Mouse (Mus musculus) ES-Bruce4 (cell line): Measurements from ENCODE around the gene Pgm3. TPM values are rescaled to one million over a fixed set of nuclear protein-coding genes. Genes with fewer than 3 reads are reported as not detected.

Experiments used
- H3K27ac ChIP-seq: 2 replicates; pipeline ENCODE4 v1.5.1; 2012; ENCODE audit warnings: low read length, inconsistent platforms; ENCODE audit not compliant: insufficient read depth
- H3K27me3 ChIP-seq: 2 replicates; pipeline ENCODE4 v1.6.1; 2012; ENCODE audit warnings: mild to moderate bottlenecking, low read length, inconsistent platforms; ENCODE audit not compliant: control insufficient read depth, poor library complexity, insufficient read depth, severe bottlenecking
- H3K36me3 ChIP-seq: 2 replicates; pipeline ENCODE4 v1.6.1; 2012; ENCODE audit warnings: inconsistent platforms, mild to moderate bottlenecking, low read length, moderate library complexity; ENCODE audit not compliant: control insufficient read depth, poor library complexity, insufficient read depth, severe bottlenecking
- H3K4me1 ChIP-seq: one replicate; pipeline ENCODE4 v1.8.1; 2011; ENCODE audit warnings: low read length; ENCODE audit not compliant: control insufficient read depth, insufficient read depth
- H3K4me3 ChIP-seq: 2 replicates; pipeline ENCODE4 v1.5.1; 2011; ENCODE audit warnings: low read depth, mild to moderate bottlenecking, low read length
- H3K9ac ChIP-seq: 2 replicates; pipeline ENCODE4 v1.6.1; 2012; ENCODE audit warnings: low read depth, mild to moderate bottlenecking, inconsistent platforms; ENCODE audit not compliant: poor library complexity, severe bottlenecking
- H3K9me3 ChIP-seq: replicated peaks from 2 replicates; pipeline ENCODE4 v1.6.1; 2012; ENCODE audit warnings: mild to moderate bottlenecking, low read length, inconsistent platforms; ENCODE audit not compliant: control insufficient read depth, poor library complexity, insufficient read depth, severe bottlenecking
- CTCF ChIP-seq: IDR thresholded peaks from one replicate; pipeline ENCODE4 v1.8.1; 2011; ENCODE audit warnings: low read depth, low read length
- EP300 ChIP-seq: IDR thresholded peaks from 2 replicates; pipeline ENCODE4 v1.6.1; 2011; ENCODE audit warnings: low read depth, low read length; ENCODE audit not compliant: insufficient read depth
- POLR2A ChIP-seq: IDR thresholded peaks from one replicate; pipeline ENCODE4 v1.8.1; 2011; ENCODE audit warnings: low read length; ENCODE audit not compliant: insufficient read depth
- polyA plus RNA-seq: library from polyadenylated mRNA; stranded (reverse); fragments of >200 nt; gene quantifications from 2 replicates; pipeline ENCODE4 v1.2.4, GENCODE M21; 2011; ENCODE audit warnings: low read depth; ENCODE audit not compliant: missing spikeins, insufficient read depth, insufficient read length

Gene Pgm3
- polyA plus RNA-seq, 1 experiment = 34.3 TPM

DNA sequence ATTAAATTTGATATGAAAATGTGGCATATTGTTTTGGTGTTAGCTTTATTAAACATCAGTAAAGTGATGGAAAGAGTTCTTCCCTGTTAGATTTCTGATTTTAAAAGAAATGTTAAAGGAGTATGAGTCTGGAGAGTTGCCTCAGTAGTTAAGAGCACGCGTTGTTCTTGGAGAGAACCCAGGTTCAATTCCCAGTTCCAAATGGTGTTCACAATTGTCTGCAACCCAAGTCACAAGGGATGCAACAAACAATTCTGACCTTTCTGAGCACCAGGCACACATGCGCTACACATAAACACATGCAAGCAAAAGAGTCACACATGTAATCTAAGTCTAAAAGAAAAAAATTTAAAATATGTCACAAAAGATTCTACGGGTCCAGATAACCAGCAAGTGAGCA lies 56.8 kb downstream of the Pgm3 start:
- H3K27ac ChIP-seq = no peak overlapping the region
- no peaks in the 10 kb centered on the region for H3K9me3 ChIP-seq
- H3K27me3 ChIP-seq = no peaks in the 10 kb centered on the region
- H3K4me3 ChIP-seq = no peak overlapping the region
- H3K36me3 ChIP-seq = no peaks in the 10 kb centered on the region; the same call in 1 of the 2 replicates
- no peak overlapping the region for H3K9ac ChIP-seq
- TF ChIP-seq POLR2A (no peak), CTCF (no peak), EP300 (no peak)
- H3K4me1 ChIP-seq = no peaks in the 10 kb centered on the region

DNA sequence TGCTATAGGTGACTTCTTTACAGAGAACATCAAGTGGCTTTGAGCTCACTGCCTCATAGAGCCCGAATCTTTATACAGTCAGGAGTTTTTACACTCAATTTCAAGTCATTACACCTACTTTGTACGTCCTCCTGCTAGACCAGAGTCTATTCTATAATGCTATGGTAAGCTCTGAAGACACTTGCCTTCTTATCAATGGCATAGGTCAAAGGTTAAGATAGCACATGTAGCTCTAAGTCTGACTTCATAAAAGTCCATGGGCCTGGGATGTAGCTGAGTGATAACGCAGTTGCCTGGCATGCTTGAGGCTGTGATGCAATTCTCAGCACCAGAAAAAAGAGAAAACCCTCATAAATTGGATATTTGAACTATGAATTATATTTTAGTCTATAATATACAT lies 57.3 kb downstream of the Pgm3 start:
- H3K9ac ChIP-seq = no peak overlapping the region
- no peak for TF ChIP-seq POLR2A
- no peak overlapping the region for H3K4me3 ChIP-seq
- no peaks in the 10 kb centered on the region for H3K4me1 ChIP-seq
- H3K27ac ChIP-seq = no peak overlapping the region
- no peaks in the 10 kb centered on the region for H3K9me3 ChIP-seq
- no peaks in the 10 kb centered on the region; the same call in 1 of the 2 replicates for H3K36me3 ChIP-seq
- no peaks in the 10 kb centered on the region for H3K27me3 ChIP-seq

DNA sequence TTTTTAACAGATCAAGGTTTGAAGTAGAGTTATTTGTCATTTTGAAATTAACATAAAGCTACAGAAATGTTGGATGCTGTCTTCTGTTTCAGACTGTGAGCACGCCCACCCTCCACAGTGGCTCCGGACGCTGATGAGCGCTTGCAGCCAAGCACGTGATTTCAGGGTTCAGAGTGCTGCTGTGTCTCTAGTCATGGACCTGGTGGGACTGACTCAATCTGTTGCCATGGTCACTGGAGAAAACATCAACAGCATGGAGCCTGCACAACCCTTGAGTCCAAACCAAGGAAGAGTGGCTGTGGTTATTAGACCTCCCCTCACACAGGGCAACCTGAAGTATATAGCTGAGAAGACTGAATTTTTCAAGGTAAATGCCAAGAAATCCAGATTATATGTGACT lies 57.9 kb downstream of the Pgm3 start:
- Histone ChIP-seq H3K36me3 (no peaks in the 10 kb centered on the region; the same call in 1 of the 2 replicates), H3K4me1 (no peaks in the 10 kb centered on the region), H3K9ac (no peak overlapping the region), H3K4me3 (no peak overlapping the region), H3K27ac (no peak overlapping the region), H3K27me3 (no peaks in the 10 kb centered on the region), H3K9me3 (no peaks in the 10 kb centered on the region)
- no peak for TF ChIP-seq POLR2A
- TF ChIP-seq EP300 = no peak
- TF ChIP-seq CTCF = no peak

DNA sequence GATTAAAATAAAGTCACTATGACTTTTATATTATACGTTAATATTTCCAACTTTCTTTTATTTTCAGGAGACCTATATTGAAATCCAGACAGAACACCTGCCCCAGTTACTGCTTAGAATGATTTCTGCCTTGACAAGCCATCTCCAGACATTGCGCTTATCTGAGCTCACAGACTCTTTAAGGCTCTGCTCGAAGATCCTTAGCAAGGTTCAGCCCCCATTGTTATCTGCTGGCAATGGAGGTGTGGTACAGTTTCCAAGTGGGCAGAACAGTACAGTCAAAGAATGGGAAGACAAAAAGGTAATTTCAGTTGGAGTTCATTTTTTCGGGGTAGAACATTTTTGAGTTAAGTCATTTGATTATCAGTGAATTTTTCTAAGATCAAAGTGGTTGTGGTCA lies 64.2 kb downstream of the Pgm3 start:
- H3K4me3 ChIP-seq = no peak overlapping the region
- no peaks in the 10 kb centered on the region for H3K4me1 ChIP-seq
- H3K27ac ChIP-seq = no peak overlapping the region
- no peaks in the 10 kb centered on the region for H3K9me3 ChIP-seq
- H3K36me3 ChIP-seq = no peaks in the 10 kb centered on the region
- H3K27me3 ChIP-seq = no peaks in the 10 kb centered on the region
- H3K9ac ChIP-seq = no peak overlapping the region
- no peak for TF ChIP-seq POLR2A
- TF ChIP-seq EP300 = no peak
- TF ChIP-seq CTCF = no peak

Other genes with a start within 250 kb of the Pgm3 start
- gene Ube2cbp, start 106.9 kb downstream of the Pgm3 start, polyA plus RNA-seq = 1.6 and 2.2 TPM in 2 replicates
- gene Dop1a, start 104.7 kb downstream of the Pgm3 start, polyA plus RNA-seq = 13.0 and 17.3 TPM in 2 replicates
- 6.9 and 7.4 TPM in 2 replicates for gene Rwdd2a, start 149 bp upstream of the Pgm3 start, polyA plus RNA-seq
- gene Me1, start 124.1 kb upstream of the Pgm3 start, polyA plus RNA-seq = 24.4 and 25.2 TPM in 2 replicates
- gene Prss35, start 171.8 kb upstream of the Pgm3 start, polyA plus RNA-seq = 0.18 and 0.20 TPM in 2 replicates